Mouse (Mus musculus) embryonic facial prominence, embryonic 12.5 days (tissue): Measurements from ENCODE around the gene Mc1r. TPM values are rescaled to one million over a fixed set of nuclear protein-coding genes. Genes with fewer than 3 reads are reported as not detected.
"Not testable (repeated sequence)": the region's sequence is repeated elsewhere in the genome, so short reads cannot be mapped to it uniquely, and the experiment has no call there.

Source experiments
- ATAC-seq: fragments of 200-750 bp; cut with Nextera tagmentation; 2 replicates; pipeline ENCODE4 v1.8.0; 2017; ENCODE audit not compliant: insufficient number of reproducible peaks, insufficient read depth, low FRiP score, low TSS enrichment
- H3K27ac ChIP-seq: fragments of 300-500 bp; sonication (generic); 2 replicates; pipeline ENCODE4 v1.5.1; 2016; ENCODE audit warnings: mild to moderate bottlenecking
- H3K27me3 ChIP-seq: fragments of 300-500 bp; sonication (generic); 2 replicates; pipeline ENCODE4 v1.6.1; 2016; ENCODE audit warnings: mild to moderate bottlenecking, moderate library complexity
- H3K36me3 ChIP-seq: fragments of 300-500 bp; sonication (generic); 2 replicates; pipeline ENCODE4 v1.6.1; 2016; ENCODE audit warnings: mild to moderate bottlenecking
- H3K4me1 ChIP-seq: fragments of 300-500 bp; sonication (generic); 2 replicates; pipeline ENCODE4 v1.6.1; 2016
- H3K4me2 ChIP-seq: fragments of 300-500 bp; sonication (generic); replicated peaks from 2 replicates; pipeline ENCODE4 v1.6.1; 2016; ENCODE audit warnings: mild to moderate bottlenecking, moderate library complexity
- H3K4me3 ChIP-seq: fragments of 300-500 bp; sonication (generic); 2 replicates; pipeline ENCODE4 v1.5.1; 2016; ENCODE audit warnings: mild to moderate bottlenecking
- H3K9ac ChIP-seq: fragments of 300-500 bp; sonication (generic); 2 replicates; pipeline ENCODE4 v1.6.1; 2016; ENCODE audit warnings: mild to moderate bottlenecking, moderate library complexity
- H3K9me3 ChIP-seq: fragments of 300-500 bp; sonication (generic); 2 replicates; pipeline ENCODE4 v1.6.1; 2016; ENCODE audit warnings: mild to moderate bottlenecking, moderate library complexity
- WGBS: fragments of 180-500 bp; shearing (Covaris S2); methylation state at CpG from one replicate; pipeline ENCODE4 v1.1.7; 2016; 5-methylcytosine and 5-hydroxymethylcytosine counted together
- polyA plus RNA-seq: library from polyadenylated mRNA; unstranded; fragments of >200 nt; fragmentation: Nextera tagmentation; extraction: Ambion mirVana; gene quantifications from 2 replicates; pipeline ENCODE4 v1.2.1, GENCODE M21; 2016

The Mc1r gene
- polyA plus RNA-seq, 1 experiment from 2014 or later, result 0.17 TPM

DNA sequence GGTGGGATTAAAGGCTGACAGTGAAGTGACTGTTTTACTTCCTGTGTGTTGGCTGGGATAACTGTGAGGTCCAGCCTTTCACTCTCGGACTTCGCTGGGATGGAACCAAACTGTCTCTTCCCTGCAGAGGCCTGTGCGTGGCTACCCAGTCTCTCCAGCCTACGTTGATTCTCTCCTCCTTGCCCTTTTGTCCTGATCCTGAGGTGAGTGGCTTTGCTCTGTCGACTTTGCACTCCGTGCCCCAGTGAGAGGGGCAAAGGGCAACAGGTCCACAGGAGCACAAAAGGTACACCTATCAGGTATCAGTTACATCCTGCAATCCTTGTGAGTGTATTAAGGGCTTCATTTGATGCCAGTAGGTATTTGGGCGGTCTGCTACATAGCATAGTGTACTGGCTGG lies 16.5 kb downstream of the Mc1r start, which contains the start of gene Def8:
Gene Def8 (plus strand): TSS at position 87 of the 400 bp plus-strand sequence.
- Histone ChIP-seq H3K4me2 (peak within 1 kb of the TSS; percentile 40), H3K27me3 (no peaks in the 10 kb centered on the region), H3K36me3 (no peaks in the 10 kb centered on the region), H3K9ac (no peak within 1 kb of the TSS), H3K4me3 (no peak within 1 kb of the TSS), H3K9me3 (peaks cover 22% of the 10 kb centered on the region), H3K27ac (no peak within 1 kb of the TSS), H3K4me1 (no peaks in the 10 kb centered on the region)
- WGBS, result 65% methylated on average over 7 of the region's 7 CpGs
- no peak for ATAC-seq

DNA sequence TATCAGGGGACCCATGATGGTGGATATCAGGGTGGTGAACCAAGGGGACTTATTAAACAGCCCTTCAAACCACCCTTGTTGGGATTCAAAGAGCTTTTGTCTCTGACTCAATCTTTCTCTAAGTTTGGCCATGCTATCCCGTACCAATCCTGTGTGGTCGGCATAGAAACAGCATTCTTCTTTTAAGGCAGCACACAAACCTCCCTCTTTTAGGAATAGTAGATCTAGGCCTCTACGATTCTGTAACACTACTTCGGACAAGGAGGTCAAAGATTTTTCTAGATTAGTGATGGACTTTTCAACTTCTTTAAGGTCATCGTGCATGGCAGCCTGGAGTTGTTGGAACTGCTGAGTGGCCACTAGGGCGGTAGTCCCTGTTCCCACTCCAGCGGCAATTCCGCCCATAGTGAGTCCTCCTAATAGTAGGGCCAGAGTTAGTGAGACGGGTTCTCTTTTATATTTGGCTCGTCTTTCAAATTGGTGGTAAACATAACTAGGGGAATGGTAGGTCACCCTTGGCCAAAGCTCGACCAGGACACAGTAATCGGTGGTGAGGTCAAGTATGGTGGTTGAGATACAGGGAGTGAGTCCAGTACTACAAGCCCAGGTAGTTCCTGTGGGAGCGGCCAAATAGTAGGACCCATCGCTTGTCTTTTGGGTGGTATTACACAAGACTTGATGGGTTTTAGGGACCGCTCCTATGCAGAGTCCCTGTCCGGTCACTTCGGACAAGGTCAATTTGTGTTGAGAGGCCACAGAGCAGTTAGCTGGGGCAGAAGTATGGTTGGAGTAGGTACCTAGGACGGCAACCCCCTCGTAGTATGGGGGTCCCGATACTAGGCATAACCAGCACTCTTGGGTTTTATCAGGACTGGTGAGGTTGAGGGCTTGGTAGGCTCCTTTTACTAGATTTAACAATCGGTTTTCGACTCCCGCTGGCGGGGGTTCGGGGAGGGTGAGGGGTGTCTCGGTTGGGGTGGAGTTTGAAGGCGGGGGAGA lies 19.9 kb downstream of the Mc1r start:
- H3K9me3 ChIP-seq, result peaks cover 45% of the 10 kb centered on the region
- 96% methylated on average over 27 of the region's 27 CpGs for WGBS
- no peak overlapping the region for H3K4me2 ChIP-seq
- no peak for ATAC-seq
- H3K4me3 ChIP-seq, result no peak overlapping the region
- H3K9ac ChIP-seq, result no peak overlapping the region
- no peaks in the 10 kb centered on the region for H3K27me3 ChIP-seq
- no peaks in the 10 kb centered on the region for H3K4me1 ChIP-seq
- no peaks in the 10 kb centered on the region for H3K36me3 ChIP-seq
- H3K27ac ChIP-seq, result no peak overlapping the region

DNA sequence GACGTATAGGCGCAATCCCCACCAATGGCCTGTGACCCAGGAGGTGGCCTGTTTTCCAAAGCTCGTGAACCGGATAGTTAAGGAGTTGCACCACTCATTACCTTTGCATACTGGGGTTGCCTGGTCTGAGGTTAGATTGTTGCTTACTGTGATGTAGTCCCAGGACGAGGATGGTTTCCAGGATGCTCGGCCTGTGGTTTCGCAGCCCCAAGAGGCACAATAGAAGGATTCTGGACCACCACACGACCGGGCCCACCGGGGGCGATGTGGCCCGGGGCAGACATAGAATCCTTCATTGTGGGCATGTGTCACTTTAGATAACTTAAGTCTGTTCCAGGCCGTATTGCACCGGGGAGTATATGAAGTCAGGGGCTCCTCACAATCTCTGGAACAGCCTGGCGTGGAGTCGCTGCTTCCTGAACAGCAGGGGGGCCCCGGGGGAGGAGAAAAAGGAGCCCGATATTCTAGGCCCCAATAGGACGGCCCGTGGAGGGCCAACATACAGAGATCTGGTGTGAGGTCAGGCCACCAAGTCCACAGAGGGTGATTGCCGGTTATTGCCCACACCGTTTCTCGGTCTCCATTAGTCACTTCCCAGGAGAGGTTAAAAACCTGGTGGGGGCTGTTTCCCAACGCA lies 20.9 kb downstream of the Mc1r start:
- no peak for ATAC-seq
- Histone ChIP-seq H3K9ac (no peak overlapping the region), H3K9me3 (peaks cover 54% of the 10 kb centered on the region), H3K27ac (no peak overlapping the region), H3K27me3 (no peaks in the 10 kb centered on the region), H3K4me1 (no peaks in the 10 kb centered on the region), H3K36me3 (no peaks in the 10 kb centered on the region), H3K4me3 (no peak overlapping the region), H3K4me2 (no peak overlapping the region)
- WGBS, result 94% methylated on average over 24 of the region's 24 CpGs

DNA sequence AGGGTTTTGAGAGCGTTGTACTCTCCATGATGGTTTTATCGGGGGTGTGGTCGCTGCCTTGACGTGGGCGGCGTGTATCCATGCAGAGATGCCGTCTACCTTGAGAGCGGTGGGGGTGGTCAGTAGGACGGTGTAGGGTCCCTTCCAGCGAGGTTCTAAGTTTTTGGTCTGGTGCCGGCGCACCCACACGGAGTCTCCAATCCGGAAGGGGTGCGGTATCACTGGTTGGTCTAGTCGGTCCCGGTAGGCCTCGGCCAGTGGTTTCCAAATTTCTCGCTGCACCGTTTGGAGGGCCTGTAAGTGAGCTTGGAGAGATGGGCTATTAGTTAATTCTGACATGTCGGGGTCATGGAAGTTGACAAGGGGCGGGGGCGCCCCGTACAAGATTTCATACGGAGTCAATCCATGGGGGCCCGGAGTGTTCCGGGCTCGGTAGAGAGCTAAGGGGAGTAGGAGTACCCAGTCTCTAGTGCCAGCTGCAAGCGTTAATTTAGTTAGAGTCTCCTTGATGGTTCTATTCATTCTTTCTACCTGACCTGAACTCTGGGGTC lies 21.5 kb downstream of the Mc1r start:
- no peak overlapping the region for H3K4me3 ChIP-seq
- no peaks in the 10 kb centered on the region for H3K4me1 ChIP-seq
- peaks cover 59% of the 10 kb centered on the region for H3K9me3 ChIP-seq
- ATAC-seq, result no peak
- H3K9ac ChIP-seq, result no peak overlapping the region
- no peaks in the 10 kb centered on the region for H3K36me3 ChIP-seq
- no peak overlapping the region for H3K4me2 ChIP-seq
- no peak overlapping the region for H3K27ac ChIP-seq
- H3K27me3 ChIP-seq, result no peaks in the 10 kb centered on the region
- 97% methylated on average over 29 of the region's 29 CpGs for WGBS

DNA sequence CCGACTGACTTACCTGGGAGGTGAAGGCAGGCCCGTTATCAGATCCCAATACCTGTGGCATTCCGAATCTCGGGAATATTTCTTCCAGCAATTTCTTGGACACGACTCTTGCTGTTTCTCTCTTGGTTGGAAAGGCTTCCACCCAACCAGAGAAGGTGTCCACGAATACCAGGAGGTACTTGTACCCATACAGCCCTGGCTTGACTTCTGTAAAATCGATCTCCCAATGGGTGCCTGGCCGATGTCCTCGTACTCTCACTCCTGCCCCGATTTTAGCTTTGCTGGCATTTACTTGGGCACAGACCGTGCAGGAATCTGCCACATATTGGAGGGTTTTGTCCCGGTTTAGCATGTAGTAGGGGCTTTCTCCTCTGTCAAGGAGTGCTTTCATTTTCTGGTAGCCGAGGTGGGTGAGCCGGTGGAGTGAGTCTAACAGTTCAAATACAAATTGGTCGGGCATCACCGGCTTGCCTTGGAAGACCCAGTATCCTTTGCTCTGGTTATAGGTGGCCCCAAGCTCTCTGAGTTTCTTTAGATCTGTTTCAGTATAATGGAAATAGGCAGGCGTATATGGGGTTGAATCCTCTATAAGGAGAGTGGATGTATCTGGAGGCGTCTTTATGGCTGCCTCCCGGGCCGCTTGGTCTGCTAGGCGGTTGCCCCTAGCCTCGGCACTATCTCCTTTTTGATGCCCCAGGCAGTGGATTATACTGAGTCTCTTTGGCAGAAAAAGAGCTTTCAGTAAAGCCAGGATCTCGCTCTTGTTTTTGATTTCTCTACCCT lies 22.2 kb downstream of the Mc1r start:
- Histone ChIP-seq H3K36me3 (no peaks in the 10 kb centered on the region), H3K9me3 (peaks cover 61% of the 10 kb centered on the region), H3K9ac (no peak overlapping the region), H3K4me2 (no peak overlapping the region), H3K27ac (no peak overlapping the region), H3K27me3 (no peaks in the 10 kb centered on the region), H3K4me3 (no peak overlapping the region), H3K4me1 (no peaks in the 10 kb centered on the region)
- ATAC-seq, result no peak
- WGBS, result 94% methylated on average over 23 of the region's 23 CpGs

DNA sequence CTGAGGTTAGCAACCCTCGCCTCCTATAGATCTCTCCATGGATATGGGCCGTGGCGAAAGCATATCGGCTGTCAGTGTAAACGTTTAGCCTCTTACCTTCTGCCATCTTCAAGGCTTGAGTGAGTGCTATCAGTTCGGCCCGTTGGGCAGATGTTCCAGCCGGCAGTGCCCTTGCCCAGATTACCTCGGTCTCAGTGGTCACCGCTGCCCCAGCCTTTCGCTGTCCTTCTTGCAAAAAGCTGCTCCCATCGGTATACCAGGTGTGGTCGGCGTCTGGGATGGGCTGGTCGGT lies 22.8 kb downstream of the Mc1r start:
- not testable (repeated sequence) for H3K27ac ChIP-seq, H3K4me3 ChIP-seq, H3K36me3 ChIP-seq, ATAC-seq, H3K9ac ChIP-seq, H3K4me1 ChIP-seq, H3K4me2 ChIP-seq, H3K27me3 ChIP-seq
- WGBS, result 97% methylated on average over 15 of the region's 15 CpGs
- H3K9me3 ChIP-seq, result peaks cover 61% of the 10 kb centered on the region

DNA sequence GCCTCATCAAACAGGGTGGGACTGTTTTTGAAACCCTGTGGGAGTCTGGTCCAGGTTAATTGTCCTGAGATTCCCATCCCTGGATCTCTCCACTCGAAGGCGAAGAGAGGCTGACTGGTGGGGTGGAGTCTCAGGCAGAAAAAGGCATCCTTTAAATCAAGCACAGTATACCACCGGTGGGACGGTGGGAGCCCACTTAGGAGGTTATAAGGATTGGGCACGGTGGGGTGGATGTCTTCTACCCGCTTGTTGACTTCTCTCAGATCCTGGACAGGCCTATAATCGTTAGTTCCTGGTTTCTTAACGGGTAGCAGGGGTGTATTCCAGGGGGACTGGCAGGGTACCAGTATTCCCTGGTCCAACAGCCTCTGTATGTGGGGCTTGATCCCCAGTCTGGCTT lies 24.0 kb downstream of the Mc1r start:
- H3K4me1 ChIP-seq, H3K27me3 ChIP-seq, ATAC-seq, H3K4me3 ChIP-seq, H3K9ac ChIP-seq, H3K27ac ChIP-seq, H3K4me2 ChIP-seq, H3K36me3 ChIP-seq: not testable (repeated sequence)
- 89% methylated on average over 8 of the region's 8 CpGs for WGBS
- H3K9me3 ChIP-seq, result peaks cover 61% of the 10 kb centered on the region

DNA sequence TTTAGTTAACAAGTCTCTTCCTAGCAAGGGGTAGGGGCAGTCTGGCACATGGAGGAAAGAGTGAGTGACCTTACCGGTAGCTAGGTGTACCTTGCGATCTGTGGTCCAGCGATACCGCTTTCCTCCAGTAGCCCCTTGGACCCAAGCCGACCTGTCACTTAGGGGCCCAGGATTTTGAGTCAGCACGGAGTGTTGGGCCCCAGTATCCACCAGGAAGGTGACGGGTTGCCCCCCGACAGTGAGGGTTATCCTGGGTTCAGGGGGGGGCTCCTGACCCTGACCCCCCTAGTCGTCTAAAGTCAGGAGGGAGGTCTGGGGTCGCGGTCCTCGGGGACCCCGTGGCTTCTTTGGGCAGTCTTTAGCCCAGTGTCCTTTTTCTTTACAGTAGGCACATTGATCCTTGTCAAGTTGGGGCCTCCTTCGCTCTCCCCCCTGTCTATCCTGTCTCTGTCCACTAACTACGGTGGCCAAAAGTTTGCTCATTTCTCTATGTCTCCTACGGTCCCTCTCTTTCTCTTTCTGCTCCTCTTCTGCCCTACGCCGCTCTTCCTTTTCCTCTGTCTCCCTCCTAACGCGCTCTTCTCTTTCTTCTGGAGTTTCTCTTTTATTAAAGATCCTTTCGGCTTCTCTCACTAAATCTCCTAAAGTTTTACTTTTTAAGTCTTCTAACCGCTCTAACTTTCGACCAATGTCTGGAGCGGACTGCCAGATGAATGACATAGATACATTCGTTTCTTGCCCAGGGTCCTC lies 24.9 kb downstream of the Mc1r start:
- no peak for ATAC-seq

DNA sequence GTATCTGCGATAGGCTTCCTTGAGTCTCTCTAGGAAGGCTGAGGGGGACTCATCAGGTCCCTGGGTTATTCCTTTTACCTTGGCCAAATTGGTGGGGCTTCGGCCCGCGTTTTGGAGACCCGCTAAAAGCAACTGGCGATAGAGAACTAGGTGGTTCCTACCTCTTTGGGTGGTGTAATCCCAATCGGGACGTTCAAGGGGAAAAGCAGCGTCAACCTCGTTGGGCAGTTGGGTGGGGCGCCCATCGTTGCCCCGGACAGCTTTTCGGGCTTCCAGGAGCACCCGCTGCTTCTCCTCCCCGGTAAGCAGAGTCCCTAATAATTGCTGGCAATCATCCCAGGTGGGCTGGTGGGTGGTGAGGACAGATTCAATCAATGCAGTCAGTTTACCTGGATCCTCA lies 25.5 kb downstream of the Mc1r start:
- no peak overlapping the region for H3K9ac ChIP-seq
- peaks cover 50% of the 10 kb centered on the region for H3K9me3 ChIP-seq
- H3K4me3 ChIP-seq, result no peak overlapping the region
- no peaks in the 10 kb centered on the region for H3K4me1 ChIP-seq
- no peaks in the 10 kb centered on the region for H3K36me3 ChIP-seq
- ATAC-seq, result no peak
- 96% methylated on average over 16 of the region's 16 CpGs for WGBS
- H3K4me2 ChIP-seq, result no peak overlapping the region
- no peak overlapping the region for H3K27ac ChIP-seq
- no peaks in the 10 kb centered on the region for H3K27me3 ChIP-seq

More for the DNA sequence above, 24.9 kb downstream of the Mc1r start:
- no peaks in the 10 kb centered on the region for H3K27me3 ChIP-seq
- no peak overlapping the region for H3K9ac ChIP-seq
- H3K4me3 ChIP-seq, result no peak overlapping the region
- H3K36me3 ChIP-seq, result no peaks in the 10 kb centered on the region
- no peak overlapping the region for H3K4me2 ChIP-seq
- no peaks in the 10 kb centered on the region for H3K4me1 ChIP-seq
- H3K27ac ChIP-seq, result no peak overlapping the region
- WGBS, result 94% methylated on average over 25 of the region's 25 CpGs
- H3K9me3 ChIP-seq, result peaks cover 56% of the 10 kb centered on the region

DNA sequence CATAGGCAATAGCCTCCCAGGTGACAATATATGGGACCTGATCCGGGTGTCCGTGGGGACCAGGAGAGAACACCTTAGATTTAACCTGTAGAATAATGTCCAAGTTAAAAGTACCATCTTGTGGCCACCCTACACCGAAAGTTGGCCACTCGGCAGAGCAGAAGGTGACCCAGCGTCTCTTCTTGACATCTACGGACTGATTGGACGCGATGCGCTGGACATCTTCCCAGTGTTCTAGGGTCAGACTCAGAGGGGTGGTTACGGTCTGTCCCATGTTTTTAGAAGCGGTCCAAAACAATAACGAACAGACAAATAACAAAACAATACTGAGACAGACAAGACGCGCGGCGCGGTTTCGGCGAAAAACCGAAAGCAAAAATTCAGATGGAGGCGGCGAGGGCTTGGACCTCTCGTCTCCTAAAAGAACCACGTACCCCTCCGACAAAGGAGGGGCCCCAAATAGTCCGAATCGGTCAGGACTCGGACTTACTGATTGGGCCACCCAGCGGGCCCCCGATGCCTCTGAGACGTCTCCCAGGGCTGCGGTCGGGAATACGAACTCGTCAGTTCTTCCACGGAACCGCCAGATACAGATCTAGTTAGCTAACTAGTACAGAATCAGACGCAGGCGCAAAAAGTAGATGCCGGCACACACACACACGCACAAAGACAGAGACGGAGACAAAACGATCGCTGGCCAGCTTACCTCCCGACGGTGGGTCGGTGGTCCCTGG lies 26.5 kb downstream of the Mc1r start:
- H3K4me2 ChIP-seq, H3K27me3 ChIP-seq, H3K4me1 ChIP-seq, H3K4me3 ChIP-seq, H3K36me3 ChIP-seq, H3K27ac ChIP-seq, H3K9ac ChIP-seq, ATAC-seq: not testable (repeated sequence)
- peaks cover 40% of the 10 kb centered on the region for H3K9me3 ChIP-seq
- WGBS, result 96% methylated on average over 47 of the region's 47 CpGs
